Mouse (Mus musculus): Measurements from ENCODE around the gene Slc35e1. TPM values are rescaled to one million over a fixed set of nuclear protein-coding genes. Genes with fewer than 3 reads are reported as not detected.

The Slc35e1 gene
- total and polyA plus RNA-seq, 3 experiments, result 30.4 to 31.7 TPM; not detected in 1

- no peaks in the 10 kb centered on the region for H3K9me3 ChIP-seq (replicated peaks; ENCODE audit: insufficient read depth, low read length)
- no peaks in the 10 kb centered on the region for H3K27me3 ChIP-seq (ENCODE audit: control insufficient read depth in 1 of 2, insufficient read depth in 2 of 2, low read length in 2 of 2)
- TF ChIP-seq USF2 (IDR thresholded peaks at IDR 0.05; ENCODE audit: borderline replicate concordance in 1 of 2, insufficient read depth in 1 of 2, low read depth in 1 of 2, low read length in 2 of 2) (no peak), SIN3A (IDR thresholded peaks at IDR 0.05; ENCODE audit: low read length) (no peak), GABPA (IDR thresholded peaks at IDR 0.05; ENCODE audit: low read depth, low read length) (no peak), RCOR1 (IDR thresholded peaks at IDR 0.05; ENCODE audit: low read depth, low read length) (no peak), ZNF384 (IDR thresholded peaks at IDR 0.05; ENCODE audit: low read depth, low read length) (no peak)
- peaks cover 17 to 18% of the 10 kb centered on the region in 2 experiments for H3K4me1 ChIP-seq (ENCODE audit: control insufficient read depth in 1 of 2, insufficient read depth in 2 of 2, low read length in 2 of 2)
- H3K27ac ChIP-seq (ENCODE audit: control insufficient read depth, low read depth, low read length), result no peak overlapping the region
- peaks cover 74% of the 10 kb centered on the region for H3K79me2 ChIP-seq (ENCODE audit: control insufficient read depth, insufficient read depth, low read length, poor library complexity)
- no peak overlapping the region for H3K9ac ChIP-seq (ENCODE audit: control insufficient read depth, low read depth, low read length, poor library complexity, severe bottlenecking)
- H3K36me3 ChIP-seq (ENCODE audit: control insufficient read depth in 1 of 2, insufficient read depth in 2 of 2, low read length in 2 of 2), result peaks cover under 1 to 17% of the 10 kb centered on the region in 2 experiments
- DNase-seq (ENCODE audit: low read depth, low spot score), result no peak
- H3K4me3 ChIP-seq (ENCODE audit: control insufficient read depth in 1 of 2, insufficient read depth in 1 of 2, low read depth in 2 of 2, low read length in 2 of 2), result no peak overlapping the region
Observed at GRCm38 (mm10) chr8:72507505-72507904, 15.1 kb upstream of the Slc35e1 start.

DNA sequence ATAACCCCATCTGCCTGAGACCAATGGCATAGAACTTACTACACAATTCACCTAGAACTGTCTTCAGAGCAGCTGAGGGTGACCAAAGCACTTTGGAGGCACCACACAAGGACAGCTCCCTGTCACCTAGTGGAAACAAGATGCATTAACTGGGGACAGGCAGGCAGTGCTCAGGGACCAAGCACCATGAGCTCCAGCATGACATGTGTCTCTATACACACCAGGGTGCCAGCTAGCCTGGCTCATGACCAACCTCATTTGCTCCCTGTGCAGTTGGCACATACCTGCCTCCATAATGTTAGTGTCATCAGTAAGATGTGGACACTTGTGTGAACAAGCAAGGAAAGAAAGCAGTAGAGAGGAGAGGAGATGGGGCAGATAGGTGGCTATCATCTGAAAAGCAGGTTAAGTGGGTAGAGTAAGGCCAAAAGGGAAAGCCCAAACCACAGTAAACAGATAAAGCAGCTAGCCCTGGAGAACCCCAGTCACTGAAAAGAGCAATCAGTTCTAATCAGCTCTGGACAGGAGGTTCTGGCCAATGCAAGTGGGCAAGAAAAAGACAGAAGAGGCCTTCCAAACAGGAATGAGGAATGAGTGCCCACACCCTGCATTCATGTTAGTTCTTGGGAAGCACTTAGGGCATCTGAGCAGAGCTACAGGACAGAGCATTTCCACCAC lies 12.4 kb upstream of the Slc35e1 start:
- H3K4me1 ChIP-seq (ENCODE audit: control insufficient read depth in 1 of 2, insufficient read depth in 2 of 2, low read length in 2 of 2), result peaks cover 17 to 18% of the 10 kb centered on the region in 2 experiments
- H3K79me2 ChIP-seq (ENCODE audit: control insufficient read depth, insufficient read depth, low read length, poor library complexity), result peaks cover 74% of the 10 kb centered on the region
- DNase-seq (ENCODE audit: low read depth, low spot score), result no peak
- no peaks in the 10 kb centered on the region for H3K27me3 ChIP-seq (ENCODE audit: control insufficient read depth in 1 of 2, insufficient read depth in 2 of 2, low read length in 2 of 2)
- H3K9me3 ChIP-seq (replicated peaks; ENCODE audit: insufficient read depth, low read length), result no peaks in the 10 kb centered on the region
- H3K4me3 ChIP-seq (ENCODE audit: control insufficient read depth in 1 of 2, insufficient read depth in 1 of 2, low read depth in 2 of 2, low read length in 2 of 2), result no peak overlapping the region
- peaks cover 2 to 17% of the 10 kb centered on the region in 2 experiments for H3K36me3 ChIP-seq (ENCODE audit: control insufficient read depth in 1 of 2, insufficient read depth in 2 of 2, low read length in 2 of 2)
- H3K9ac ChIP-seq (ENCODE audit: control insufficient read depth, low read depth, low read length, poor library complexity, severe bottlenecking), result no peak overlapping the region
- H3K27ac ChIP-seq (ENCODE audit: control insufficient read depth, low read depth, low read length), result no peak overlapping the region
- TF ChIP-seq ZNF384 (IDR thresholded peaks at IDR 0.05; ENCODE audit: low read depth, low read length) (no peak), JUND (IDR thresholded peaks at IDR 0.05; ENCODE audit: low read depth, low read length) (no peak), TBP (IDR thresholded peaks at IDR 0.05; ENCODE audit: low read depth, low read length) (no peak), ETS1 (IDR thresholded peaks at IDR 0.05; ENCODE audit: low read depth, low read length) (no peak), BHLHE40 (IDR thresholded peaks at IDR 0.05; ENCODE audit: borderline replicate concordance, low read depth, low read length) (no peak), ELF1 (IDR thresholded peaks at IDR 0.05; ENCODE audit: low read depth, low read length) (no peak), ZC3H11A (IDR thresholded peaks at IDR 0.05; ENCODE audit: low read depth, low read length) (no peak), MYB (IDR thresholded peaks at IDR 0.05; ENCODE audit: low read depth, low read length) (no peak), USF1 (IDR thresholded peaks at IDR 0.05; ENCODE audit: low read depth, low read length) (no peak), POLR2AphosphoS5 (IDR thresholded peaks at IDR 0.05; ENCODE audit: borderline replicate concordance, low read depth, low read length) (no peak), KAT2A (conservative IDR thresholded peaks at IDR 0.05; ENCODE audit: low read depth, low read length) (no peak), MXI1 (IDR thresholded peaks at IDR 0.05; ENCODE audit: low read depth, low read length) (no peak), TCF12 (IDR thresholded peaks at IDR 0.05; ENCODE audit: low read depth, low read length) (peak; percentile 16; the same call in 1 of the 2 replicates), HCFC1 (IDR thresholded peaks at IDR 0.05; ENCODE audit: low read depth, low read length) (no peak), UBTF (IDR thresholded peaks at IDR 0.05; ENCODE audit: borderline replicate concordance, insufficient read depth, low read depth, low read length) (no peak), EP300 (IDR thresholded peaks at IDR 0.05; ENCODE audit: low read depth in 1 of 2, low read length in 2 of 2) (peak; percentile 19 to 56; a peak in 2 of 4 replicates), CHD1 (IDR thresholded peaks at IDR 0.05; ENCODE audit: low read depth, low read length) (no peak), POLR2AphosphoS2 (IDR thresholded peaks at IDR 0.05; ENCODE audit: low read length) (no peak), NELFE (IDR thresholded peaks at IDR 0.05; ENCODE audit: low read depth, low read length) (no peak), MAX (IDR thresholded peaks at IDR 0.05; ENCODE audit: low read length) (no peak), GATA1 (IDR thresholded peaks at IDR 0.05; ENCODE audit: low read depth, low read length) (peak; percentile 68), GABPA (IDR thresholded peaks at IDR 0.05; ENCODE audit: low read depth, low read length) (no peak), TAL1 (IDR thresholded peaks at IDR 0.05; ENCODE audit: low read length) (peak; percentile 59), RAD21 (IDR thresholded peaks at IDR 0.05; ENCODE audit: low read depth, low read length) (no peak), RCOR1 (IDR thresholded peaks at IDR 0.05; ENCODE audit: low read depth, low read length) (peak; percentile 50; the same call in 1 of the 2 replicates), CTCF (IDR thresholded peaks at IDR 0.05 in 2 of 3, conservative IDR thresholded peaks at IDR 0.05 in 1 of 3; ENCODE audit: control insufficient read depth in 1 of 3, insufficient read depth in 1 of 3, low read depth in 2 of 3, low read length in 3 of 3, poor library complexity in 1 of 3, severe bottlenecking in 1 of 3) (no peak), SIN3A (IDR thresholded peaks at IDR 0.05; ENCODE audit: low read length) (no peak), ZKSCAN1 (IDR thresholded peaks at IDR 0.05; ENCODE audit: low read depth, low read length) (no peak), MEF2A (IDR thresholded peaks at IDR 0.05; ENCODE audit: extremely low read depth, insufficient replicate concordance, low read depth, low read length, poor library complexity, severe bottlenecking) (no peak)

All from MEL (cell line).